Mouse (Mus musculus): ENCODE measurements around the gene Tmem59l.

DNA sequence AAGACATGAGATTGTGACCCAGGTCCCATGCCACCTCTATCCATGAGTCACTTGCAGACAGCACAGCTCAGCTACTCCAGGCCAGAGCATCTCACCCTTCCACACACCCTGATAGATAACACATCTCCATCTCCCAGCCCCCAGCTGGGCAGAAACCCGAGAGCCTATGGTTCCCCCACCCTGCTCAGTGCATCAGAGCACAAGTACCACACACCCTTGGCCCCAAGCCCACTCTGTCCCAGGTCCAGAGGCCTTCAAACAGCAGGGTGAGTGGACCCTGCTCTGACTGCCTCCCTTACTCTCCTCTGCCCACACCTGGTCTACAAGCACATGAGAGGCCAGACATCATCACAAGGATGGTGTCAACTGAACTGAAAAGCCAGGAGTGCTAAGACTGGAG lies 19.3 kb downstream of the Tmem59l start:
- no peak for TF ChIP-seq CTCF (IDR thresholded peaks at IDR 0.05; ENCODE audit: control insufficient read depth, insufficient read depth, insufficient replicate concordance, low read depth, low read length)
- no peak for TF ChIP-seq POLR2A (IDR thresholded peaks at IDR 0.05; ENCODE audit: control insufficient read depth, low read depth, low read length)

Measured in testis, adult 2 months (tissue).